Mouse (Mus musculus) stomach, embryonic 16.5 days (tissue): ENCODE measurements at regions not wholly inside any gene's neighbourhood (a gene's known extent, or its start where the extent isn't known, plus 50 kb on each side); places are given as distances from the start of the nearest gene placed in this dataset.

Experiments used
- ATAC-seq: fragments of 200-750 bp; cut with Nextera tagmentation; 2 replicates; pipeline ENCODE4 v1.8.0; 2017; ENCODE audit warnings: moderate number of reproducible peaks, moderate TSS enrichment; ENCODE audit not compliant: insufficient read depth, low FRiP score
- H3K27ac ChIP-seq: fragments of 300-500 bp; sonication (generic); 2 replicates; pipeline ENCODE4 v1.5.1; 2014; ENCODE audit warnings: low read length
- H3K27me3 ChIP-seq: fragments of 300-500 bp; sonication (generic); 2 replicates; pipeline ENCODE4 v1.6.1; 2014; ENCODE audit warnings: low read length, control low read depth, mixed read lengths; ENCODE audit not compliant: control insufficient read depth, insufficient read depth
- H3K36me3 ChIP-seq: fragments of 300-500 bp; sonication (generic); 2 replicates; pipeline ENCODE4 v1.6.1; 2014; ENCODE audit warnings: low read length; ENCODE audit not compliant: control insufficient read depth, insufficient read depth
- H3K4me1 ChIP-seq: fragments of 300-500 bp; sonication (generic); 2 replicates; pipeline ENCODE4 v1.6.1; 2014; ENCODE audit warnings: low read length, control low read depth, mixed read lengths; ENCODE audit not compliant: control insufficient read depth, insufficient read depth
- H3K4me2 ChIP-seq: fragments of 300-500 bp; sonication (generic); 2 replicates; pipeline ENCODE4 v1.6.1; 2014; ENCODE audit warnings: low read depth, low read length, mixed read lengths
- H3K4me3 ChIP-seq: fragments of 300-500 bp; sonication (generic); replicated peaks from 2 replicates; pipeline ENCODE4 v1.5.1; 2014; ENCODE audit warnings: mild to moderate bottlenecking, low read length
- H3K9ac ChIP-seq: fragments of 300-500 bp; sonication (generic); 2 replicates; pipeline ENCODE4 v1.6.1; 2014; ENCODE audit warnings: low read length
- H3K9me3 ChIP-seq: fragments of 300-500 bp; sonication (generic); replicated peaks from 2 replicates; pipeline ENCODE4 v1.6.1; 2016; ENCODE audit warnings: low read length, control low read depth; ENCODE audit not compliant: control insufficient read depth
- WGBS: fragments of 180-500 bp; shearing (Covaris S2); extraction: QIAGEN DNeasy Blood & Tissue Kit; methylation state at CpG from one replicate; pipeline ENCODE4 v1.1.7; 2014; 5-methylcytosine and 5-hydroxymethylcytosine counted together

DNA sequence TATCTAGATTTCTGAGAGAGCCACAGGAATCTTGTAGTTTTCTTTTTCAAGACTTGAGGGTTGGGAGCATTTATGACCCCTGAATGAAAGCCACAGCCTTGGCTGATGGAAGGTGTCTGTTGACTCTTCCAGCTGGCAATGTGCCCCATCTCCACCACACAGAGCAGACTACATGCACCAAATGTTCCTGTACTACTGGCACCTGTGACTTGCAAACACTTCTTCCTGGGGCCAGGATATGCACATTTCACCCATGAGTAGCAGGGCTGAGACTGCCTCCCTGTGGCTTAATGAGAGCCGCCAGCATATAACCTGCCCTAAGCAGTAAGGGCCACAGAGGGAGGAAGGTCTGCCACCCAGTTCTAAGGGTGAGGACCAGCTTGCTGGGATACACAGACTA, 390.5 kb upstream of the Spred2 start:
- Histone ChIP-seq H3K9ac (no peak overlapping the region), H3K9me3 (no peaks in the 10 kb centered on the region), H3K4me2 (no peak overlapping the region), H3K36me3 (no peaks in the 10 kb centered on the region), H3K27ac (no peak overlapping the region), H3K4me1 (0 out of 2 replicates have a peak, but pooled peaks cover 6% of the 10 kb centered on the region), H3K4me3 (no peak overlapping the region), H3K27me3 (no peaks in the 10 kb centered on the region)
- no peak for ATAC-seq
- 67% methylated on average over 1 of the region's 1 CpGs for WGBS

GRCm38 (mm10) chr11:19535215-19535614, 389.0 kb upstream of the Spred2 start:
- Histone ChIP-seq H3K36me3 (no peaks in the 10 kb centered on the region), H3K4me3 (no peak overlapping the region), H3K9ac (no peak overlapping the region), H3K4me2 (no peak overlapping the region), H3K9me3 (no peaks in the 10 kb centered on the region), H3K27me3 (no peaks in the 10 kb centered on the region), H3K4me1 (0 out of 2 replicates have a peak, but pooled peaks cover 6% of the 10 kb centered on the region), H3K27ac (no peak overlapping the region)
- ATAC-seq = no peak
- 77% methylated on average over 1 of the region's 1 CpGs for WGBS

DNA sequence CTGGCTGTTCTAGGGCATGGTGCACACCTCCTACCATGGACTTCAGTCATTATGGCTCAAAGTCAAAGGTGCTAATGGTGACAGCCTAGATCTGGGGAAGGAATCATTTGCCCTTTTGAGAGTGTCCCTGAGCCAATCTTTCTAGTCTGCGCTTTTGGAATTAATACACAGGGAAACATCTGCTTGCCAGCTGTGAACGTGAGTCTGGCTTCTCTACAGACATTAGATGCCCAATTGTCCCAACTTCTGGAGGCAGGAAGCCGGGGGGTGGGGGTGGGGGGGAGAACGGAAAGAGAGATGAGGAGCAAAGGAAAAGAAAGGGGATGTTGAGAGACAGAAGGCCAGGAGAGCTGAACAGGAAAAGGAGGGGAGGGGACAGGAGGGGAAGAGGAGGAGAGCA, 377.9 kb upstream of the Spred2 start:
- Histone ChIP-seq H3K27ac (no peak overlapping the region), H3K9ac (no peak overlapping the region), H3K4me3 (no peak overlapping the region), H3K4me1 (no peaks in the 10 kb centered on the region), H3K9me3 (no peaks in the 10 kb centered on the region), H3K36me3 (no peaks in the 10 kb centered on the region), H3K27me3 (no peaks in the 10 kb centered on the region), H3K4me2 (no peak overlapping the region)
- no peak for ATAC-seq
- WGBS = 56% methylated on average over 4 of the region's 4 CpGs

DNA sequence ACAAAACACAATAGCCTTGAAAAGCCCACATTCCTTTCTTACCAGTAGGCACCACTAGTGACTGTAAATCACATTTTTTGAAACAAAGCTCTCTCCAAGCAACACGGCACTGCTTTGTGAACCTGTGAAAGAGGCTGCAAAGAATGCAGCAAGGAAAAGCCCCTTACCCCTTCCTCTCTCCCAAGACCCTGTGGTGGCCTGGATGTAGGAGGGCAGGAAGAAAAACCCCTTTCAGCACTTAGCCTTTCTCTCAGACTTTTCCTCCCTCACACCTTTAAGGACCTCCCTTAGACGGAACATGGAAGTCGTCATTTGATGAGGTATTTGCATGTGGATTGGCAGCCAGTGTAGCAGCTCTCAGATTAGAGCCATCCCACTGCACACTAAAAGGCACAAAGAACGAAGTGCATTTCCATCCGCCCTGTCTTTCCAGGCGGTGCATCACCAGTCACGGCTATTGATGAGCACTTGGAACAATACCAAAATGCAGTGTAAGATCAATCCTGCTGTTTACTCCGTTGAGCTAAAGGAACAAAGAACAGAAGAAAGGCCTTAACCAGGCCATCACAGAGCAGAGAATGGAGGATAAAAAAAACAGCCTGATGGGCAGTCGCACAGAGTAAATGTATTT, 369.7 kb upstream of the Spred2 start:
- no peak overlapping the region for H3K27ac ChIP-seq
- H3K4me3 ChIP-seq = no peak overlapping the region
- 62% methylated on average over 9 of the region's 9 CpGs for WGBS
- no peak for ATAC-seq
- H3K4me1 ChIP-seq = no peaks in the 10 kb centered on the region
- no peak overlapping the region for H3K9ac ChIP-seq
- H3K4me2 ChIP-seq = no peak overlapping the region
- no peaks in the 10 kb centered on the region for H3K9me3 ChIP-seq
- no peaks in the 10 kb centered on the region for H3K36me3 ChIP-seq
- H3K27me3 ChIP-seq = no peaks in the 10 kb centered on the region

GRCm38 (mm10) chr11:19554947-19555770, 369.0 kb upstream of the Spred2 start:
- no peaks in the 10 kb centered on the region for H3K4me1 ChIP-seq
- no peaks in the 10 kb centered on the region for H3K9me3 ChIP-seq
- H3K4me3 ChIP-seq = no peak overlapping the region
- WGBS = 71% methylated on average over 9 of the region's 9 CpGs
- H3K27me3 ChIP-seq = no peaks in the 10 kb centered on the region
- H3K27ac ChIP-seq = no peak overlapping the region
- H3K4me2 ChIP-seq = no peak overlapping the region
- no peaks in the 10 kb centered on the region for H3K36me3 ChIP-seq
- no peak for ATAC-seq
- no peak overlapping the region for H3K9ac ChIP-seq

GRCm38 (mm10) chr11:19560452-19560851, 363.7 kb upstream of the Spred2 start:
- H3K36me3 ChIP-seq = no peaks in the 10 kb centered on the region
- no peaks in the 10 kb centered on the region for H3K27me3 ChIP-seq
- H3K4me2 ChIP-seq = no peak overlapping the region
- H3K4me3 ChIP-seq = no peak overlapping the region
- H3K4me1 ChIP-seq = no peaks in the 10 kb centered on the region
- H3K27ac ChIP-seq = no peak overlapping the region
- H3K9me3 ChIP-seq = no peaks in the 10 kb centered on the region
- no peak overlapping the region for H3K9ac ChIP-seq
- no peak for ATAC-seq
- 89% methylated on average over 7 of the region's 7 CpGs for WGBS

- Histone ChIP-seq H3K4me3 (no peak overlapping the region), H3K36me3 (no peaks in the 10 kb centered on the region)
- ATAC-seq = no peak
These were observed 361.5 kb upstream of the Spred2 start for GRCm38 (mm10) chr11:19562668-19563067.

GRCm38 (mm10) chr11:19585228-19585627, 338.9 kb upstream of the Spred2 start:
- H3K4me1 ChIP-seq = no peaks in the 10 kb centered on the region
- no peak overlapping the region for H3K4me3 ChIP-seq
- H3K4me2 ChIP-seq = no peak overlapping the region
- no peaks in the 10 kb centered on the region for H3K36me3 ChIP-seq
- WGBS = 65% methylated on average over 7 of the region's 7 CpGs
- no peak for ATAC-seq
- H3K27ac ChIP-seq = no peak overlapping the region
- H3K9ac ChIP-seq = no peak overlapping the region
- H3K27me3 ChIP-seq = no peaks in the 10 kb centered on the region
- no peaks in the 10 kb centered on the region for H3K9me3 ChIP-seq

More at GRCm38 (mm10) chr11:19562668-19563067, 361.5 kb upstream of the Spred2 start:
- no peak overlapping the region for H3K4me2 ChIP-seq
- no peak overlapping the region for H3K27ac ChIP-seq
- 91% methylated on average over 4 of the region's 4 CpGs for WGBS
- no peaks in the 10 kb centered on the region for H3K9me3 ChIP-seq
- no peaks in the 10 kb centered on the region for H3K27me3 ChIP-seq
- H3K4me1 ChIP-seq = no peaks in the 10 kb centered on the region
- H3K9ac ChIP-seq = no peak overlapping the region

DNA sequence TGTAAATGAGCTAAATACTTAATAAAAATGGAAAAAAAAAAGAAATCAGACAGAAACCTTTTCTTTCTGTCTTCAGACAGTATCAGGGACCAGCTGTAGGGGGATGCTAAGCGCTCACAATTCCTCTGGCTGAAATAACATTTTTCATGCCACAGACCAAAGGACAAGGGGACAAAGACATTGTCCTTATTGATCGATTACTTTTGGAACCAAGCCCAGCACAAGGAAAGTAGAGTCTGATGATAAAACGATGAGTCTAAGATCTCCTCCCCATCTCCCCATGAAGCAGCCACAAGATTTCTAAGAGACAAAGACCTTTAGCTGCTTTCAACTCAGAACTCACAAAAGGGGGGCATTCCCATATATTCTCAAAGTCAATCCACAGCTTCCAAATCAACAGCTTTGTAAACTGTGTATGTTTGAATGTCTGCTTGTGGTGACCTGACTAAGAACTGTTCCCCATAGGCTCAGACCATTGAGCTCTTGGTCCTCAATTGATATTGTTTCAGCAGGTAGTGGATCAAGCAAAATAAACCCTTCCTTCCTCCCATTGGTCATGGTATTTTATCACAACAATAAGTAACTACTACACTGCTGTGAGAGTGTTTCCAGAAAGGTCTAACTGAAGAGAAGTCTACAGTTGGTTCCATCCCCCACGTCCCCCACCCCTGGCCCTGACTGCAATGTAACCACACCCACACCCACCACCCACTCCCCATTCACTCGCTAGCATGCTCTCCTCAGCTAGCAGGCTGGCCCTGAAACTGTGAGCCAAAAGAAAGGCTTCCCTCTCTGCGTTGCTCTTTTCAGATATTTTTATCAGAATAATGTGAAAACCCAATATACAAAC, 331.4 kb upstream of the Spred2 start:
- 81% methylated on average over 6 of the region's 6 CpGs for WGBS
- Histone ChIP-seq H3K9ac (no peak overlapping the region), H3K9me3 (no peaks in the 10 kb centered on the region), H3K4me2 (no peak overlapping the region), H3K36me3 (no peaks in the 10 kb centered on the region), H3K27ac (no peak overlapping the region), H3K27me3 (no peaks in the 10 kb centered on the region), H3K4me3 (no peak overlapping the region), H3K4me1 (peaks cover 3% of the 10 kb centered on the region; the same call in 1 of the 2 replicates)
- no peak for ATAC-seq
